Mouse (Mus musculus) liver, adult 2 months (tissue): ENCODE measurements around the gene Amt.

Source experiments
- CTCF ChIP-seq: fragments of 200-500 bp; IDR thresholded peaks from 2 replicates; pipeline ENCODE4 v1.5.1; 2011; ENCODE audit warnings: low read depth, low read length, control low read depth
- POLR2A ChIP-seq: fragments of 200-500 bp; IDR thresholded peaks from 2 replicates; pipeline ENCODE4 v1.6.1; 2011; ENCODE audit warnings: low read length, control low read depth; ENCODE audit not compliant: insufficient read depth; ENCODE audit errors: extremely low read depth

DNA sequence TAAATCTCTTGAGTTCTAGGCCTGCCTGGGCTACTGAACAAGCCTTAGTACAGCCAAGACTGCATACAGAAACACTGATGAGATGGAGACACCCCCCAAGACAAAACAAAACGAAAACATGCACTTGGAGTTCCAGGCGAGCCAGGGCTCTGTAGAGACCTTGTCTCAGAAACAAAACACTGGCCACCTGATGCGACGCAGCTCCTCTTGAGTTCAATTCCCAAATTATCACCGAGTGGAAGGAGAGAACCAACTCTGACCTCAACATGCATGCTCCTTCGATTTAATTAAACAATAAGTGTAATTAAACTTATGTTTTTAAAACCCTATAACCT is 41.9 kb downstream of the Amt start:
- TF ChIP-seq POLR2A: no peak
- no peak for TF ChIP-seq CTCF
